Mouse (Mus musculus) bone marrow macrophage, adult 2 months (primary cell): ENCODE measurements around the gene Endog. TPM values are rescaled to one million over a fixed set of nuclear protein-coding genes. Genes with fewer than 3 reads are reported as not detected.
A peak's percentile ranks its signal among the peaks of the same experiment; 100 is the strongest.
"Not testable (repeated sequence)": the region's sequence is repeated elsewhere in the genome, so short reads cannot be mapped to it uniquely, and the experiment has no call there.

ENCODE experiments used
- H3K27ac ChIP-seq: 2 replicates; pipeline ENCODE4 v1.5.1; 2012; ENCODE audit warnings: low read depth, low read length; ENCODE audit not compliant: insufficient read depth
- H3K4me1 ChIP-seq: 2 replicates; pipeline ENCODE4 v1.6.1; 2012; ENCODE audit warnings: low read length; ENCODE audit not compliant: control insufficient read depth, insufficient read depth
- H3K4me3 ChIP-seq: 2 replicates; pipeline ENCODE4 v1.5.1; 2012; ENCODE audit warnings: mild to moderate bottlenecking, low read length, moderate library complexity; ENCODE audit not compliant: insufficient read depth
- CTCF ChIP-seq: IDR thresholded peaks from 2 replicates; pipeline ENCODE4 v1.5.1; 2012; ENCODE audit warnings: low read depth, mild to moderate bottlenecking, low read length, moderate library complexity
- POLR2A ChIP-seq: IDR thresholded peaks from 2 replicates; pipeline ENCODE4 v1.6.1; 2012; ENCODE audit warnings: mild to moderate bottlenecking, low read depth, low read length, borderline replicate concordance
- polyA plus RNA-seq: library from polyadenylated mRNA; stranded (reverse); fragments of >200 nt; gene quantifications from 2 replicates; pipeline ENCODE4 v1.2.4, GENCODE M21; 2012; ENCODE audit not compliant: missing spikeins, insufficient read depth, insufficient read length

Endog gene
- polyA plus RNA-seq, 1 experiment = 5.4 TPM

DNA sequence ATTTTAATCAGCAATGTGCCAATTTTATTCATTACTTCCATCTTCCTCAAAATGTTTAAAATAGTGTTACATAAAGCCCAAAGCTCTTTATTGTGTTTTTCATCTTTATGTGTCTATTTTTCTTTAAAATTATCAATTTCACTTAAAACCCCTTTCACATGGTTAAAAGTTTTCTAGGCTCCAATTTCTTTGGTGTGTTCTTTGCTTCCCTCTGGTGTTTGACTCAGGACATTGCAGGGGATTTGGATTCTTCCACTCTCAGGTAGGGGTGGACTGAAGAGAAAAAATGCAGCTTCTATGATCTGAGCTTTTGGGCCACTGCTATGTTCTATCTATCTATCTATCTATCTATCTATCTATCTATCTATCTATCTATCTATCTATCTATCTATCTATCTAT, 9.5 kb upstream of the Endog start:
- no peaks in the 10 kb centered on the region for H3K4me1 ChIP-seq
- H3K4me3 ChIP-seq = no peak overlapping the region
- no peak for TF ChIP-seq POLR2A
- no peak for TF ChIP-seq CTCF
- no peak overlapping the region for H3K27ac ChIP-seq

- H3K27ac ChIP-seq = no peak overlapping the region
- H3K4me3 ChIP-seq = no peak overlapping the region
- H3K4me1 ChIP-seq = no peaks in the 10 kb centered on the region
- TF ChIP-seq POLR2A = no peak
- TF ChIP-seq CTCF = no peak
Observed at GRCm38 (mm10) chr2:30164340-30164932, 6.9 kb upstream of the Endog start.

DNA sequence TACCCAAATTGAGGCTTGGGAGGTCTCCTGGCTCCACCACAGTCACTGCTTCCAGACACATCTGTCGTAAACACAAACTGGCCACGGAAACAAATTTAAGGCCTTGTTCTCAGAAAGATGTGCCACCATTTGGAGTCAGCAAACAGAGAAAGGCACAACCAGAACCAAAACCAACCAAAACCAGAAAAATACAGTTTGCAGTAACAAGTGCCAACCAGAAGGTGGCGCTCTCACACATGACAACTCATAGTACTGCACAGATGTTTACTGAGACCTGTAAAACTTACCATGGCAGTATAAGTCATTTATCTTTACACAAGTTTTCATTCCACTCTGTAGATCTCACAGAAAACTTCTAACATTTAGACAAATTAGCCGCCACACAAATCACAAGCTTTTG, 4.6 kb upstream of the Endog start:
- H3K4me1 ChIP-seq = no peaks in the 10 kb centered on the region
- no peak overlapping the region for H3K27ac ChIP-seq
- no peak for TF ChIP-seq POLR2A
- TF ChIP-seq CTCF = no peak
- H3K4me3 ChIP-seq = no peak overlapping the region

GRCm38 (mm10) chr2:30171997-30172382, 697 bp downstream of the Endog start:
- Histone ChIP-seq H3K27ac (peak overlapping the region; percentile 62), H3K4me1 (peaks cover 5% of the 10 kb centered on the region), H3K4me3 (peak overlapping the region; percentile 74)
- TF ChIP-seq CTCF (no peak), POLR2A (no peak)

DNA sequence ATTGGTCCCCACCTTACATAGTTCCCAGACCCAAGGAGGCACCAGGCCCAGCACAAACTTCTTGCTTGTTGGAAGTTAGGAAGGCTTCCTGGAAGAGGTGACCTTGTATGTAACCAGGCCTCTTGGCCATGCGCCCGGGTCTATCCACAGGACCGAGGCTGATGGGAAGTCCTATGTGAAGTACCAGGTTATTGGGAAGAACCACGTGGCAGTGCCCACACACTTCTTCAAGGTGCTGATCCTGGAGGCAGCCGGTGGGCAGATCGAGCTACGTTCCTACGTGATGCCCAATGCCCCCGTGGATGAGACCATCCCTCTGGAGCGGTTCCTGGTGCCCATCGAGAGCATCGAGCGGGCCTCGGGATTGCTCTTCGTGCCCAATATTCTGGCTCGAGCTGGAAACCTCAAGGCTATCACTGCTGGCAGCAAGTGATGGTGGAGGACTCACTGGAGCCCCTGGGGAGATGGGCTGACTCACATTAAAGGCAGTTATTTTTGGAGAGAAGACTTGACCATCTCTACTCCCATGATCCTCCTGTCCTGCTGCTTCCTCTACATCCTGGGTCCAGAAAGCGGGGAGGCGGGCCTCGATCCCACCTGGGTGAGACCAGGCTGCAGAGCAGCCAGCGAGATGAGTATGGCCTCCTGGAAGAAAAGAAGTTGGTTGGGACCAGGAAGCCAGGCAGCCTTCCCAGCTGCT, 2.4 kb downstream of the Endog start:
- H3K27ac ChIP-seq = no peak overlapping the region
- peaks cover 9% of the 10 kb centered on the region for H3K4me1 ChIP-seq
- no peak for TF ChIP-seq CTCF
- TF ChIP-seq POLR2A = no peak
- no peak overlapping the region for H3K4me3 ChIP-seq

GRCm38 (mm10) chr2:30175897-30176296, 4.6 kb downstream of the Endog start:
- Histone ChIP-seq H3K4me1 (peaks cover 9% of the 10 kb centered on the region), H3K27ac (no peak overlapping the region), H3K4me3 (no peak overlapping the region)
- TF ChIP-seq CTCF (no peak), POLR2A (no peak)

DNA sequence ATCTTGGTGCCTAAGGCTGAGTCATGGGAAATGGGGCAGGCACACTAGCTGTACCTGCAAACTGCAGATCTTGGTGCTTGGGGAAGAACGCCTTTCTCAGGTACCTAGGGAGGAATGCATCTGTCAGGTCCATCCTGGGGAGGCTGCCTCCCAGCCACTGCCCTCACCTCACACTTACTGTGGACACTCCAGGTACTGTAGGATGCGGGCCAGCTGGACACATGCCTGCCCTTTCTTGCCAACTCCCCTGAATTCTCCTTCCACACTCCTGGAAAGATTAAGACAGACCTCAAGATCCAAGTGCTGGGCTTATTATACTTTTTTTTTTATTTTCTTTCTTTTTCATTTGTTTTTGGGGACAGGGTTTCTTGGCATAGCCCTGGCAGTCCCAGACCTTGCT, 5.3 kb downstream of the Endog start:
- TF ChIP-seq CTCF = no peak
- TF ChIP-seq POLR2A = no peak
- H3K4me1 ChIP-seq = peaks cover 9% of the 10 kb centered on the region
- no peak overlapping the region for H3K27ac ChIP-seq
- no peak overlapping the region for H3K4me3 ChIP-seq

DNA sequence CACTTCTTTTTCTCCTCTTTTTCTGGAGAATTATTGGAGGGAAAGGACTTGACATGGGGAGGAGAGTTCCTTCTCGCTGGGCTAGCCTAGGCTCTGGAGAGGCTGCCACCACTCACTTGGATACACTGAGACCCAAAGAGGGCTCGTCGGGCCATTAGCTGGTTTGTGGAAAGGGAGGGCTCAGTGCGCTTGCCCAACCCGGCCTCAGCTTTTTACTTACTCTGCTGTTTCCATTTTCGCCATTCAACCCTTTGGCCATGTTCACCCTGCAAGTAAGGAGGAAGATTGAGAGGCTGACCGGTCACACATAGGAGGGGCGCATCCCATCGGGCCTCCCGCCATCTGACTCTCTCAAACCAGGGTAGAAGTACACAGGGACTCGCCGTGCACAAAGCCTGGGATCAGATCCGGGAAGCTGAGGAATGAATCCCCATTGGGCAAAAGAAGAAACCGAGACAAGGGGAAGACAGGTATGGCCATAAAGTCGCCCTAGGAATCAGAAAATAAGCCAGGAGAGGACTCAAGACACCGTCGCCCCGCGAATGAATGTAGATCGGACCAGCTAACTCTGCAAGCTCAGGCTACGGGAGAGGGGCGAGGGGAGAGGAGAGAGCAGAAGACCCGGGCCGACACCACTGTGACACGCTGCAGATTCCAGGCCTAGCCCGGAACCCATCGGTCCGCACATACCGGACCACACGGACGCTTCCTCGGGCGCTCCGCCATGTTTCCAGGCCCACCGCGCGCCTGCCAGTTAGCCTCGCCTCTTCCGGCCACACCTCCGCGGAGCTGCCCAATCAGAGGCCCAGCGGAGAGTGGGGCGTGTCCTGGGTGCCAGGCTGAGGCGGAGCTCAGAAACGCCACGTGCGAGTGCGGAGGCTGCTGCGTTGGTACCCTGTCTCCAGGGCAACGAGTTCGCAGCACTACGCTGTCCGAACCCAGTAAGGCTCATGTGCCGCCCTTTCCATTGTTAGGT, 6.7 kb downstream of the Endog start, which contains the start of gene Spout1:
Gene Spout1 (minus strand): TSS at position 760 of the 976 bp plus-strand sequence.
- Histone ChIP-seq H3K4me1 (peaks cover 6% of the 10 kb centered on the region), H3K27ac (peak within 1 kb of the TSS; percentile 21), H3K4me3 (peak within 1 kb of the TSS; percentile 79)
- TF ChIP-seq POLR2A (no peak), CTCF (no peak)

- H3K4me1 ChIP-seq, H3K27ac ChIP-seq: not testable (repeated sequence)
- H3K4me3 ChIP-seq = peak overlapping the region; percentile 30; the same call in 1 of the 2 replicates
Observed at GRCm38 (mm10) chr2:30178711-30179110, 7.4 kb downstream of the Endog start.

DNA sequence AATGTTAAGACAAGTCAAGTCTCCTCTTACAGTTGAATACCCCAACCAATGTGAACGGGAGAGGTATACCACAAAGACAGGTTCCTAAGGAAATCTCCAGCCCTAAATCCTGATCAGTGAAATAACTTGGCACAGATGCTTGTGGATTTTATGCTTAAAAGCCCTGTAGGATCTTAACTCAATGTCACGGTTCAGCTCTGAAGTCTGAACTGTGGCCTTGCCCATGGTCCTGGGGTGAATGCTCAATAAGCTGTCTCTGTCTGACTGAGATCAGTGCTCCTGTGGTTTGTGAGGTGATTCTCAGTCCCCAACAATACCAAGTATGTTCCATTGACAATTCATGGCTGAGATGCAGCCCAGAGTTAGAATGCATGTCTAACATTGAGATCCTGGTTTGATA, 11.1 kb downstream of the Endog start:
- Histone ChIP-seq H3K4me3 (no peak overlapping the region), H3K27ac (no peak overlapping the region), H3K4me1 (peaks cover 3% of the 10 kb centered on the region)
- TF ChIP-seq CTCF = no peak
- TF ChIP-seq POLR2A = no peak
